Mouse (Mus musculus): ENCODE results near the gene Tdrd6. TPM values are rescaled to one million over a fixed set of nuclear protein-coding genes. Genes with fewer than 3 reads are reported as not detected.

The Tdrd6 gene
- under 1 TPM; 0.45 to 0.66 TPM for total RNA-seq (2021)
- long read RNA-seq: 0 reads

- DNase-seq (ENCODE audit: low spot score in 2 of 2): no peak
These were observed at the start of gene Tdrd6 for GRCm38 (mm10) chr17:43629496-43630426. TSS of gene Tdrd6 (minus strand) at chr17:43630299.

GRCm38 (mm10) chr17:43677317-43677716, 47.2 kb upstream of the Tdrd6 start:
- DNase-seq (ENCODE audit: low spot score in 2 of 2): no peak

GRCm38 (mm10) chr17:43676241-43676640, 46.1 kb upstream of the Tdrd6 start:
- DNase-seq (ENCODE audit: low spot score in 2 of 2): no peak

GRCm38 (mm10) chr17:43675228-43675627, 45.1 kb upstream of the Tdrd6 start:
- no peak for DNase-seq (ENCODE audit: low spot score in 2 of 2)

- DNase-seq (ENCODE audit: low spot score in 2 of 2): no peak
These were observed 41.8 kb upstream of the Tdrd6 start for GRCm38 (mm10) chr17:43671907-43672306.

GRCm38 (mm10) chr17:43669145-43669695, 39.1 kb upstream of the Tdrd6 start:
- no peak for DNase-seq (ENCODE audit: low spot score in 2 of 2)

GRCm38 (mm10) chr17:43667290-43667843, 37.3 kb upstream of the Tdrd6 start, which contains the start of gene Cyp39a1:
TSS of gene Cyp39a1 (plus strand) at chr17:43667425.
- no peak for DNase-seq (ENCODE audit: low spot score in 2 of 2)

- DNase-seq (ENCODE audit: low spot score in 2 of 2): peak; percentile 85 to 94
These were observed 36.6 kb upstream of the Tdrd6 start, which contains the start of gene Slc25a27 for GRCm38 (mm10) chr17:43666576-43667289. TSS of gene Slc25a27 (minus strand) at chr17:43667214.

- no peak for DNase-seq (ENCODE audit: low spot score in 2 of 2)
These were observed 21.4 kb upstream of the Tdrd6 start for GRCm38 (mm10) chr17:43651314-43652046.

- peak in 1 of 2 experiments; percentile 37 for DNase-seq (ENCODE audit: low spot score in 2 of 2)
These were observed 19.7 kb upstream of the Tdrd6 start for GRCm38 (mm10) chr17:43649641-43650436.

GRCm38 (mm10) chr17:43646925-43647324, 16.8 kb upstream of the Tdrd6 start:
- DNase-seq (ENCODE audit: low spot score in 2 of 2): no peak

GRCm38 (mm10) chr17:43645136-43645535, 15.0 kb upstream of the Tdrd6 start:
- DNase-seq (ENCODE audit: low spot score in 2 of 2): no peak

- no peak for DNase-seq (ENCODE audit: low spot score in 2 of 2)
These were observed 14.3 kb upstream of the Tdrd6 start for GRCm38 (mm10) chr17:43644375-43644774.

GRCm38 (mm10) chr17:43643191-43643590, 13.1 kb upstream of the Tdrd6 start:
- DNase-seq (ENCODE audit: low spot score in 2 of 2): no peak

- DNase-seq (ENCODE audit: low spot score in 2 of 2): no peak
These were observed 10.7 kb upstream of the Tdrd6 start for GRCm38 (mm10) chr17:43640825-43641224.

- DNase-seq (ENCODE audit: low spot score in 2 of 2): no peak
These were observed 7.0 kb upstream of the Tdrd6 start for GRCm38 (mm10) chr17:43637146-43637545.

- DNase-seq (ENCODE audit: low spot score in 2 of 2): no peak
These were observed 295 bp upstream of the Tdrd6 start for GRCm38 (mm10) chr17:43630427-43630760.

- no peak for DNase-seq (ENCODE audit: low spot score in 2 of 2)
These were observed 1.0 kb downstream of the Tdrd6 start for GRCm38 (mm10) chr17:43629026-43629495.

GRCm38 (mm10) chr17:43628246-43628645, 1.9 kb downstream of the Tdrd6 start:
- no peak for DNase-seq (ENCODE audit: low spot score in 2 of 2)

- no peak for DNase-seq (ENCODE audit: low spot score in 2 of 2)
These were observed 8.0 kb downstream of the Tdrd6 start for GRCm38 (mm10) chr17:43622076-43622475.
